Mouse (Mus musculus): ENCODE measurements at regions not wholly inside any gene's neighbourhood (a gene's known extent, or its start where the extent isn't known, plus 50 kb on each side); places are given as distances from the start of the nearest gene placed in this dataset.

DNA sequence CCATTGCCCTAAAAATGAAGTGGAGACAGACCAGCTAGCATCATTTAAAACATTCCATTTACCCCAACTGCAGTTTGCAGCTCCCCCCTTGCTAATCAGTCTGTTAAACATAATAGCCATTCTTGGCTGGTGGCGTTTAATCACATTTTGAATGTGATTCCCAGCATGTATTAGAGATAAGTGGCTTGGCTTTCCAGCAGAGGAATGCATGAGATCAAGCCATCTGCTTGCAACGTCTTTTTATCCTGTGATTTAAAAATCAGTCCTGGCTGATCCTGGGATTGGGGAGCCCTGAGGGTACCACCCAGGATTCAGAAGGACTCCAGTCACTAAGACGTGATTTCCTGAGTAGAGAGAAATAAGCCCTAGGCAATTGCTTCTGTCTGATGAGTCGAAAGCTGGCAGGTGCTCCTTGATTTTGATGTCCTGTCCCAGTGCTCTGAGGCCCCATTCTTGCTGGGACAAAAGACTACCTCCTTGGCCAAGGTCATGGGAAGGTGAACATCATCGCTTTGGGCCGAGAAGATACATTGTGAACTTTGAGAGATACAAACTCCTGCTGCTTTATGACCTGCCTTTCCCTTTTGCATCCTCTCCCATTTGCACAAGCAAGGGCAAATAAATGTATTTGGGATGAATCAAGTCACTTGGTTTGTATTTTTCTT, 623.8 kb downstream of the Tmem132b start:
- no peak for DNase-seq (ENCODE audit: low spot score)

DNA sequence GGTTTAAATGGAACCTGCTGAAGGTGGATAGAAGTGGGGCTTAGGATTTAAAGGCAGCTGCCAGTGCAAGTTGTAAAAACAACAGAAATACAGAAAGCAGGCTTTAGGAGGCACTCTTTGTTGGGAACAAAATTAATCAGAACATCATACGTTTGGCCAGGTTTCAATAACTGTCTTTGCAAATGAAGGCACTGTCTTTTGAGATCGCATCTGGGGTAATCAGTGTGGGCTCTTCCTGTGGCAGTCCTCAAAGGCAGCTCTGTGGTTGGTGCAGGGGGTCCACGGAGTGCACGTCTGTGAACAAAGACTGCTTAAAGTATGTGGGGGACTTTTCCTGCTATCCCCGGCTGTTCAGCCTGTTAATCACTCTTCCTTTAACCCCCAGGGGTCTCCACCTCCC, 654.5 kb downstream of the Tmem132b start:
- no peak for DNase-seq (ENCODE audit: low spot score)

DNA sequence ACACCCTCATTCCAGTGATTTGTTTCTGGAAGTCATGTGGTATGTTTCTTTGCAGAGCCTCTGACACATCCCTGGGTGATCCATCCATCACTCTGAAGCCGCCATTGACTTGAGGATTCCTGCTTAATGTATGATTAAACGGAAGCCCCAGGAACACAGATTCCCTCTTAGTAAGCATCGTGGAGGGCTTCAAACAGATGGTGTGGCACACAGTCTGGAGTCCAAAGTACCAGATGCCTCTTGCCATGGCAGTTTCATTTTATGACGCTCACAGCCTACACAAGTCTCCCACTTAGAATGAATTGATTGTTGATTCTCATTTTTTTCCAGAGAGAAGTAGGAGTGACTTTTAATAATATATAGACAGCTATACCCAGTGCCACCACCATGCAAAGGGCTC, 668.3 kb downstream of the Tmem132b start:
- DNase-seq (ENCODE audit: low spot score) = no peak

DNA sequence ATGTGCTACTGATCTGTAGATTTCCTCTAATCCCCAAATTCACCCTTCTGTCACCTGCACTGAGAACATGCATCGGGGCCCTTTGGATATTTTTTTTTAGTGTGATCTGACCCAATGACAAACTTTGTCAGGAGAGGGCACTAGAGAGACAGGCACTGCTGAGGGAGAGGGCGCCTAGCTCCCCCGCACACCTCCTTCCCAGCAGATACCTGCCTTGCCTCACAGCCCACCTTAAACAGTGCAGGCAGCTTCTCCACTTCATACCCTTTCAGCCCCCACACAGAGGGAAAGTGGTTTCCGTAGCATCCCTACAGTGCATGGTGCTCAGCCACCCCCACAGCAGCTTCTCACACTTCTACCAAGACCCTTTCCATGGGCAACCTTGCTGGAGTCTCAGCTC, 670.0 kb downstream of the Tmem132b start:
- DNase-seq (ENCODE audit: low spot score) = no peak

DNA sequence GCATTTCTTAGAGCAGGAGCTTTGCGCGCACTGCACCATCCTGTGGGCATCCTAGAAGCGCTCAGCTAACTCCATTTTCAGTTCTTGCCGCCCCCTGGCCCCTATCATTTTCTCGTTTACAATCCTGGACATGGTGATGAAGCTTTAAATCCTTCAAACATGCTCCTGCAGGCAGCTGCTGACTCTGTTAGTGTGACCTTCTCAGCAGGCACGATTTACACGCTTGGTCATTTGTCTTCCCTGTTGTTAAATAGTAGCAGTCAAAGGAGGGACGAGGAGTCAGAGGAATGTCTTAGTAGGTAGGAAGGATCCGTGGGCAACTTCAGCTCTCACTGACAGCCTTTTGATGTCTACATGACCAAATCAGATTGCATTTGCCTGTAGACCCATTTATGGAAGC, 670.4 kb downstream of the Tmem132b start:
- DNase-seq (ENCODE audit: low spot score) = no peak

DNA sequence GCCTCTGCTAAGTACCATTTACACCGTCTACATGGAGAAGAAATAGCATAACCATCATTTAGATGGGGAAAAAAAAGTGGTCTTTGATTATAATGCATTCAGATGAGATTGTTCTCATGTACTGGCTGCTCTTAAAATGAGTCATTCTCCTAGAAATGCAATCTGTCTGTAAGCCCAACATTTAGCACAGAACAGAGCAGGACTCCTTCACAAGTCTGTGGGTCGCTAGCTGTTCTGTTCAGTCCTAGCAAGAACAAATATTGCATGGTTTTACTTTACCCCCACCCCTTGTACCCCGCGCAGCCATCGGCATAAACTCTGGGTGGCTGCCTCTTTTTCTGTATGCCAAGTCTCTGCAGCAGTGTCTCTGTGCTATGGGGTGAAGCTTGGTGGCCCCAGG, 685.4 kb downstream of the Tmem132b start:
- DNase-seq (ENCODE audit: low spot score) = no peak

DNA sequence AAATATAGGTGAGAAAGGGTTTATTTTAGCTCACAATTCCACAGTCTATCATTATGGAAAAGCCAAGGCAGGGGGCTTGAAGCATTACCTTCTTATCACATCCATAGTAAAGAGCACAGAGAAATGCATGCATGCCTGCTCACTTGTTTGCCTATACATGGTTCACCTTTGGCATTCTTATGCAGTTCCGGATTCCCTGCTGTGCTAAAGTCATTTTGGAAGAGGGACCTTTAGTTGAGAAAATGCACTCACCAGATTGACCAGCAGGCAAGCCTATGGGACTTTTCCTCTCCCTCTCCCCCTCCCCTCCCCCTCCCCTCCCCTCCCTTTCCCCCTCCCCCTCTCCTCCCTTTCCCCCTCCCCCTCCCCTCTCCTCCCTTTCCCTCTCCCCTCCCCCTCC, 686.2 kb downstream of the Tmem132b start:
- no peak for DNase-seq (ENCODE audit: low spot score)

DNA sequence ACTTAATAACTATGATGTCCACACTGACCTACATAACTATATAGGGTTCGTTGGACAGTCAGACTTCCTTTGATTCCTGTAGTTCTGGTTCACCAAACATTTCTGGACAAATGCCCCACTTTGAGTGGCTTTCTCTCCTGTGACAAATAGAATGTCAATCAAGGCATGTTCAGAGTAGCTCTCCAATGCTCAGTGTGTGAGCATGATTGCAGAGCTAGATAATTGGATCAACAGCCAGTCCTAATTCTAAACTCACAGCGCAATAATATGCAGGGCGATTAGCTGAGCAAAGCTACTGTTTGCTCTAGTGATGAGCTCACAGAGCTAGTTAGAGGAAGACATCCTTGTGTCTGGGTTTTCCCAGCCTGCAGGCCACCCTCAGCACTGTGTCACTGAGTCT, 692.1 kb downstream of the Tmem132b start:
- no peak for DNase-seq (ENCODE audit: low spot score)

DNA sequence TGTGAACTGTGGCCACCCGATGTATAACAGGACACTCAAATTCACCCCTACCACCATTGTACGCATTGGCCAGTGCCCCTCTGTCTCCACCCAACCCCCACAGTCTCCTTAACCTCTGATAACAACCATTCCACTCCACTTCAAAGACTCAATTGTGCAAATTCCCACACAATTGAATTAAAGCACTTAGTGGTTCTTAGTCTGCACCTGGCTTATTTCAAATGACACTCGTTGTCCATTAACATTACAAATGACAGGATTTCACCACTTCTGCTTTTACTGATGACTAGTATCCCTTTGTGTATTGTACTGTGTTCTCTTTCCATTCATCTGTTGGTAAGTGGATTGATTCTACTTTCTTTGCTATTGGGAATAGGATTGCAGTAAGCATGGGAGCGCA, 699.2 kb downstream of the Tmem132b start:
- no peak for DNase-seq (ENCODE audit: low spot score)

DNA sequence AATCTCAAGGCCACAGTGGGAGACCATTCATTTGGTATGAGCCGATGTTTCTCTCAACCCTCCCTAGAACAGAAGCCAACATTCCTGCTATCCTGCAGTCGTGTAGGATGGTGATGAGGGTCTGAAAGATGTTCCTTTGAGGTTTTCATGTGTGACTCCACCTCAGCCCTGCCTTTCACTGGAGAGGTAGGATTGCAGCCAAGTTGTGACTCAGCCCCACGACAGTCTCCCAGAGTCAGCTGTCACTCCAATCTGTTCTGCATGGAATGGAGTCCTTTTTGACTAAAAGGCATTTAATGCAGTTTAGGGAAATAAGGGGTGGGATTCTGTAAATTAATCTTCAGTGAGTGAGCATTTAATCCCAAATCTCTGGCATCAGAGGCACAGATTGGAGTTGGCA, 706.5 kb downstream of the Tmem132b start:
- DNase-seq (ENCODE audit: low spot score) = no peak

DNA sequence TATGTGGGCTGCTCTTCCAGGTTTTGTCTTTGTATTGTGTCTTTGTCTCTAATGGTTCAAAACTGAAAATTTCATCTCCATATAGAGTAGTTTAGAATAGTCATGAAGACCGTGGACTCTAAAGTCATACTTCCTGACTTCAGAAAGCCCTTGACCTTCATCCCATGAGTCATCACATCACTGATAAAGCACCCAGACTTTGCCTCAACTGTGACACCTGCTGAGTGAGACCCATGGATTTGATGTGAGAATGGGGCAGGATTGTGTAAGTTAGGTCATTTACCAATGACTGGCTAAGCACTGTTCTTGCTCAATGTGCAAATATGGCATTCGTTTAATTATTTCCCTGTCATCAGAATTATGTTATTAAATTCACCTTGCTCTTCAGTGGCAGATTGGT, 714.2 kb downstream of the Tmem132b start:
- DNase-seq (ENCODE audit: low spot score) = no peak

DNA sequence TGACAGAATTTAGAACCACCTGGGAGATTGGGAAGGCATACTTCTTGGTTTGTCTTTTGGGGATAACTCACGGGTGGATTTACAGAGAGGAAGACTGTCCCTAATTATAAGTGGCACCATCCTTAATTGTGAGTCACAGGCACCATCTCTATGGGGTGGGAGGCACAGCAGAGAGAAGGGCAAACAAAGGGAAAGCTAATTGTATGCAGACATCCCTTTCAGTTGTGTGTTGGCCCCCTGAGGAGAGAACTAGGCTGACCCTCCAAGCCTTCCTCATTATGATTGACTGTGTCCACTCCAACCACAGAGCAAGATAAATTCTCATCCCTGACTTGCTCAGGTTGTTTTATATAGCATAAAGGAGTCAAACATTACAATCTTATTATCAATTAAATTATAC, 718.8 kb downstream of the Tmem132b start:
- no peak for DNase-seq (ENCODE audit: low spot score)

DNA sequence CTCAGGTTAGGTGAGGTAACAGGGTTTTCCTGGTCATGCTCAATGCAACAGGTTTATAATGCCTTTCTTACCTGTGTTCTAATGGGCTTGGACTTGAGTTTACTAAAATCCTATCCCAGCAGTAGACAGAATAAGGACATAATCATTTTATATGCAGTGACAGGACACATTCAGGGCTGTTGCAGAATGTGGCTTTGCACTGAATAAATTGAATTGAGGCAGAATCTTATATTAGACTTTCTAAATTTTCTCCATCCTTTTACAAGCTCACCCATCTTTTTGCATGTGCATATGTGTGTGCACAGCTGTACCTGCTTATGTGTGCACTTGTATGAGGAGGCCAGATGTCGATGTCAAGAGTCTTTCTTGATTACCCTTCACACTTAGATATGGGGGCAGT, 723.1 kb downstream of the Tmem132b start:
- no peak for DNase-seq (ENCODE audit: low spot score)

DNA sequence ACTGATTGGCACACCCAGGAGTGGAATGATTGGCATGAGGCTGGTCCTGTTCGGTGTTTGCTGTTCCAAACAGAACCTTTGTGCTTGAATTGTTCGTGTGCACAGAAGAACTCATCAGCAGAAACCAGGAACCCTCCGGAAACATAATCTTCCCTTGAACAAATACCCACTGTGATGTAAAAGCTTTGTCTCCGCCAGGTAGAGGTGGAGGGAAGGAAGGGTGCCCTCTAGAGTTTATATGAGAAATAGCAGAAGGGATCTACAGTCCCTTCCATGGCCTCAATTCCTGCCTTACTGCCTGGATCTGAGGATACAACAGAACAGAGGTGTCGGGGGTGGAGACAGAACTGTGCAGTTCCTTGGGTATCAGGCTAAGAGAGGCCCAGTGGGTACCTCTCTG, 726.3 kb downstream of the Tmem132b start:
- DNase-seq (ENCODE audit: low spot score) = no peak

DNA sequence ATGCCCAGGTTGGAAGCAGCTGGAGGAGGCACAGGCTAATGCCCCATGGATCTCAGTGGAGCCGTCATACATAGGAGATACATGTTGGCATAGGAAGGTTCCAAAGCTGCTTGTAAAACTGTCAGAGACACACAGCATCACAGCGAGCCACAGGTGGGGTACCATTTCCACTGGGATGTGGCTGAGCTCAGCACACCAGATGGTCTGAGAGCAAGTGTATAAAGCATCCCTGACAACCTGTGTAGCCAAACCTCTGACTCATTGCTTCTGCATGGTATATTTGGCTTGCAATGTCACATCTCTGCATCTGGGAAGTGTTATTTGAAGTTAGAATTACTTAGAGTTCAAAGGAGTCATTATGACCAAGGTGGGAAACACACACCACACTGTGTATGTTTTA, 734.9 kb downstream of the Tmem132b start:
- DNase-seq (ENCODE audit: low spot score) = no peak

DNA sequence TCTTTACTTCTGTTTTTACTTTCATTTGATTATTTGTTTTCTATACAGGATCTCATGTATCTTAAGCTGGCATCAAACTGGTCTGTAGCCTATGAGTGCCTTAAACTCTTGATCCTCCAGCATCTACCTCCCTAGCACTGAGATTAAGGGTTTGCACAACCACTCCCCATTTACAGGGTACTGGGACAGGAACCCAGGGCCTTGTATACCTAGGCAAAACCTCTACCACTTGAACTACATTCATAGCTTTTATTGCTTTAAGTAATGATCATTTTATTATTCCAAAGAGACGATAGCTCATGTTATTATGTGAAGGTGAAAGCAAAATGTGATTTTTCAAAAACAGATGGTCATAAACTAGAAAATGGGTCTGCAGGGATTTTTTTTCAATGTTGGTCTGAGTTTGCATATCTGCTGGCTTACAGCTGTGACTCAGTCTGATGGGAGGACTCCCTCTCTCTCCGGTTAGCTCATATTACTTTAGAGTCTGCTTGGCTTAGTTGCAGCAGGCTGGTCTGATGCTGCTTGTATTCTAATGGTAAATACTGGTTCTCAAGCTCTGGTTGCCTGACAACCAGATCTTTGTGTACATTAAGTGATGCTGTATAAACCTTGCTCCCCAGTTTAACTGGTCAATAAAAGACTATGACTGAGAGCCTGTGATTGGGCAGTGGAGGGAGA, 735.5 kb downstream of the Tmem132b start:
- no peak for DNase-seq (ENCODE audit: low spot score)

DNA sequence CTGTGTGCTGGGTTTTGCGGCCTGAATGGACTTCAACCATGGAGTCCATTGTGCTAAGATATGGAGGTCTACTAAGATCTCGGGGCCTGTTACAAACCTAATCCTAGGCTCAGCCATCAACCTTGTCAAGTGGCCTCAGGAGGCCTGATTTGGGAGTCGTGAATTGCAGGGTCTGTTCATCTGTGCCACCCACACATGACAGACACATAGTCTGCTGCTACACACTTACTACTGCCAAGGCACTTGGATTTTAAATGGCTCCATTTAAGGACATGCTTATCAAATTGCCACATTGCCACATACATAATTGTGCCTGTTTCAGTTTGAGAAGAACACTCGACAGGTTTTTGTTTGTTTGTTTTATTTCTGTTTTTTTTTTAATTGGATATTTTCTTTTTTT, 737.0 kb downstream of the Tmem132b start:
- no peak for DNase-seq (ENCODE audit: low spot score)

DNA sequence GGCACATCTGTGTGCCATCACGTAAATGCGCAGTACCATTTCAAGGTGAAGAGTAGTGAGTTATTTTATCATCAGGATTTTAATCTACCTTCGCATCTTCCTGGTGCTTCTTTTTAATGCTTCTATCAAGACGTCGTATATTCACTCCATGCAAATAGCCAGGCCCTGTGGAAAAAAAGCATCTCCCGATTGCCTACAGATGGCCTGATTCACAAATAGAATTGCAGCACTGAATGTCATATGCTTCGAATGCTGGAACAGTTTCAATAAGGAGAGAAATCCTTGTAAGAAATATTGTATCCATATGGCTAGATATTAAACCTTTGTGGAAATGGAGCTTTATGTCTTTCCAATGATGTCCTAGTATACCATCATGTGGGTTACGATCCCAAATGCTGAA, 742.7 kb downstream of the Tmem132b start:
- DNase-seq (ENCODE audit: low spot score) = no peak

DNA sequence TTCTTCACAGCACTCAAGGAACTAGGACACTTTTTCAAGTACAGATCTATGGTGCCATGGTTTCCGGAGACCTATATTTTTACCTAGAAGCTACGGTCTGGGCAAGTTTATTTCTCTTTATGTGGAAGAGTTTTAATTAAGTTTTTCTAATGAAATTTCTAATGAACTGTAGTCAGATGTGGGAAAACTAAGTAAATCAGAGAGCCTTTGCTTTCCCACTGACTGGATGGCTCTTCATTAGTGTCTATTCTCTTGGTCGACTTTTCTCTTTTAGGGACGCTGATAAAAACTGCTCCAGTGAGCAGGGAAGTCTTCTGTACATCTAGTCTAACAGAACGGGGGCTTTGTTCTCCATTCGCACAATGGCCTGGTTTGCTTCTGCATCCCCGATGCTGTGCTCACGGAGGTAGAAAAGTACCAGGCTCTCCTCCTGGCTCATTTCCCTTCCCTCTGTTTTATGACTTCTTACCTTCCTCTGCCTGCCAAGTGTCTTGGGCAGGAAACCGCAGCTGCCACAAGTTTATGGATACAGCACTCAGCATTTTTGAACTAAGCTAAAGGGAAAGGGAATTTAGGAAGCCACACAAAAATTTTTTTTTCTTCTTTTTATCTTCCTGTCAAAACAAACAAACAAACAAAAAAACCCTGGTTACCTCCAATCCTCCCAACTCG, 749.6 kb downstream of the Tmem132b start:
- DNase-seq (ENCODE audit: low spot score) = no peak

DNA sequence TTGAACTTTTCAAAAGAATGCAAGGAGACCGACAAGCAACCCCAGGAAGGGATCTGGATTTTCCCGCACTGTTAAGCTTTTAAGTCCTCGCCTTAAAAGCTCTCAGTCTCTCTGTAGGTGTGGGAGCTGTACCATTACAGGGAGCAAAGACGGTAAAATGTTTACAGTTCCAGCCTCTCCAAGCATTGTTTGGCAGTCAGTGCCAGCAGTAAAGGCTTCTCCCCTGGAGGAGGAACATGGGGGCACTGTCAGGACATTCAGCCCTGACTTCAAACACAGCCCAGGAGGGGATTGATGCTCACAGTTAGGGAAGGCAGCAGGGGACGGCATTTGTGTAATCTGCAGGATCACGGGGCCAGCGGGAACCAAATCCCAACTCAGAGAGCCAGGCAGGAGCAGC, 750.2 kb downstream of the Tmem132b start:
- DNase-seq (ENCODE audit: low spot score) = no peak

DNA sequence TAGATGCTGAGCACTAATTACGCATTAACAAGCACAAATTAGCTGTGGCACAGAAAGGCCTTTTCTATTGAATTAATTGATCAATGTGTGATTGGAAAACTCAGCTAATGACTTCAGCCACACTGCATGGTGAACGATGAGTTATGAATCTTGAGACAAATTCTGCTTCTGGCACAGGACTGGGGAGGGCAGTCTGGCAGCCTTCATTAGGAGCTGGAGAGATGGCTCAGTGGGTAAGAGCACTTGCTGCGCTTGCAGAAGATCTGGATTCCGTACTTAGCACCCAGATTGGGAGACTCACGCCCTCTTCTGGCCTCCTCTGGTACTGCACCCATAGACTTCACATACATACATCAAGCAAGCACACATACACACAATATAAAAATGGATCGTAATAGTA, 793.3 kb downstream of the Tmem132b start:
- DNase-seq (ENCODE audit: low spot score) = no peak

DNA sequence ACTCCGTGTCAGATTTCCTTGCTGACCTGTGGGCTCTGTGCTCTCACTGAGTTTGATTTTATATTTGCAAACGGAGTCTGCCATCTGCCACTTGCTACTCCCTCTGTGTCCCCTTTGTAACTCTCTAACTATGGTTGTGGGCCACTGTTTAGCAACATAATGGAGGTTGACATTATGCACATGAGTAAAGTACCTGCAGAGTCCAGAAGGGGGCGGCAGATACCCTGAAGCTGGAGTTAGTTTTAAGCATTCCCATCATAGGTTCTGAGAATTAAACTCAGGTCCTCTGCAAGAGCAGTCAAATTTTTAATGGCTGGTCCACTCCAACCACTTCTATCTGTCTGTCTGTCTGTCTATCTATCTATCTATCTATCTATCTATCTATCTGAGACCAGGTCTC, 796.7 kb downstream of the Tmem132b start:
- DNase-seq (ENCODE audit: low spot score) = no peak

DNA sequence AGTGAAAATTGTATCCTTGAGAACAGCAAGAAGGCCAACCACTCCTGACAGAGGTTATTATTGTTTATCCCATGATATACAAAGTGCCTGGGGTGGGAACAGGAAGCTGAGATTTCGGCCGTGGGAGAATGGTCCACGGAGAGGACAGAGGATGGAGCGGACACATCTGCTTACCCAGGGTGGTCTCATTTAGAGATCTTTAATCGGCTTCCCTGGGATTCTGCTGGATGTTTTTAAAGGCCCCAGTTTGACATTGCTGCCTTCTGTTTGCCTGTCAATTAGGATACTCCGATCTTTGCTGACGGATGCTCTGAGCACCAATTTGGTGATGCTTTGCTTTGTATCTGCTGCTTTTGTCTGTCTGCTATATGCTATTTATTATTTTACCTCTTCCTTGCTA, 803.5 kb downstream of the Tmem132b start:
- DNase-seq (ENCODE audit: low spot score) = no peak

Measured in adipocyte (in vitro differentiated cells).